Comparison of ENCODE assay signal across 11 mouse cellular contexts in genomic region chr6:108688344-108688743, GRCm38 (mm10). TPM values are rescaled to one million over a fixed set of nuclear protein-coding genes. Genes with fewer than 3 reads are reported as not detected.
DNase-seq lines count a peak whose midpoint lies in the region; ATAC-seq and TF ChIP-seq lines count a peak whose summit lies in the region.
"Had no signal": no experiment of that assay in that cellular context is flagged by ENCODE, and none has a peak within 500 bp of the region (broad histone marks: within the 10 kb centered on the region; RNA-seq: fewer than 3 reads in every experiment).

No protein-coding gene starts in this region.

- no peak overlapping the region for H3K9ac ChIP-seq in limb, embryonic 12.5 days (replicated peaks)
- H3K9ac ChIP-seq in embryonic facial prominence, embryonic 14.5 days (ENCODE audit: low read depth, low read length) = no peak overlapping the region

- H3K4me1 ChIP-seq in limb, embryonic 12.5 days (replicated peaks) = no peaks in the 10 kb centered on the region
- H3K4me1 ChIP-seq in limb, embryonic 10.5 days = peaks cover 3% of the 10 kb centered on the region; the same call in 1 of the 2 replicates
- peaks cover 60% of the 10 kb centered on the region for H3K4me1 ChIP-seq in E14TG2a.4 (replicated peaks; ENCODE audit: low read depth, low read length)
- H3K4me1 ChIP-seq in embryonic facial prominence, embryonic 14.5 days (ENCODE audit: control insufficient read depth, insufficient read depth, low read length) = no peaks in the 10 kb centered on the region

- H3K4me3 ChIP-seq in limb, embryonic 12.5 days (replicated peaks) = no peak overlapping the region
- H3K4me3 ChIP-seq in limb, embryonic 10.5 days = no peak overlapping the region
- H3K4me3 ChIP-seq in E14TG2a.4 (replicated peaks; ENCODE audit: low read length) = 0 out of 2 replicates have a peak overlapping the region, but pooled peaks have one; percentile 20
- no peak overlapping the region for H3K4me3 ChIP-seq in embryonic facial prominence, embryonic 14.5 days (ENCODE audit: low read depth, low read length)
- no peak overlapping the region for H3K4me3 ChIP-seq in myocyte
- H3K4me3 ChIP-seq: forebrain, embryonic 10.5 days had no signal

- DNase-seq in limb, embryonic 10.5 days (ENCODE audit: low spot score) = no peak
- no peak for DNase-seq in embryonic facial prominence, embryonic 14.5 days (ENCODE audit: low spot score)
- DNase-seq in thymus, postnatal 25 days = no peak
- no peak for DNase-seq in gastrocnemius, postnatal 36 days
- DNase-seq: gastrocnemius, postnatal 14 days; right cerebral cortex, postnatal 4 days had no signal

- WGBS in limb, embryonic 12.5 days = 66% methylated on average over 5 of the region's 5 CpGs
- WGBS in limb, embryonic 10.5 days = 62% methylated on average over 5 of the region's 5 CpGs
- 61% methylated on average over 5 of the region's 5 CpGs for WGBS in embryonic facial prominence, embryonic 14.5 days

- H3K79me2 ChIP-seq in myocyte (ENCODE audit: control insufficient read depth, insufficient read depth) = no peaks in the 10 kb centered on the region

- H3ac ChIP-seq in myocyte (ENCODE audit: control insufficient read depth, insufficient read length) = no peak overlapping the region

- no peak overlapping the region for H3K27ac ChIP-seq in limb, embryonic 12.5 days
- H3K27ac ChIP-seq in limb, embryonic 10.5 days = no peak overlapping the region
- H3K27ac ChIP-seq in embryonic facial prominence, embryonic 14.5 days (replicated peaks; ENCODE audit: low read depth, low read length) = no peak overlapping the region
- H3K27ac ChIP-seq: forebrain, embryonic 10.5 days; hindbrain, postnatal 0 days had no signal

- no peaks in the 10 kb centered on the region for H3K27me3 ChIP-seq in limb, embryonic 12.5 days
- H3K27me3 ChIP-seq in limb, embryonic 10.5 days (ENCODE audit: low read depth, poor library complexity, severe bottlenecking) = no peaks in the 10 kb centered on the region
- H3K27me3 ChIP-seq in E14TG2a.4 (ENCODE audit: insufficient read depth, low read length) (no peaks in the 10 kb centered on the region), myocyte (ENCODE audit: control insufficient read depth, insufficient read depth, insufficient read length) (no peaks in the 10 kb centered on the region)
- H3K27me3 ChIP-seq in embryonic facial prominence, embryonic 14.5 days (replicated peaks; ENCODE audit: control insufficient read depth, insufficient read depth, low read length) = no peaks in the 10 kb centered on the region

- no peak overlapping the region for H3K4me2 ChIP-seq in limb, embryonic 12.5 days
- no peak overlapping the region for H3K4me2 ChIP-seq in embryonic facial prominence, embryonic 14.5 days (ENCODE audit: low read depth, low read length)
- peak overlapping the region; percentile 34 for H3K4me2 ChIP-seq in myocyte (ENCODE audit: low read depth)

- no peaks in the 10 kb centered on the region for H3K36me3 ChIP-seq in limb, embryonic 12.5 days
- no peaks in the 10 kb centered on the region for H3K36me3 ChIP-seq in limb, embryonic 10.5 days
- H3K36me3 ChIP-seq in E14TG2a.4 (ENCODE audit: insufficient read depth, low read length) (no peaks in the 10 kb centered on the region), myocyte (ENCODE audit: control insufficient read depth, insufficient read depth) (no peaks in the 10 kb centered on the region)
- H3K36me3 ChIP-seq in embryonic facial prominence, embryonic 14.5 days (ENCODE audit: control insufficient read depth, insufficient read depth, low read length) = no peaks in the 10 kb centered on the region
- H3K36me3 ChIP-seq: forebrain, embryonic 10.5 days had no signal

- no peak for TF ChIP-seq CTCF in E14TG2a.4 (conservative IDR thresholded peaks at IDR 0.05; ENCODE audit: low read length)

- no peak for TF ChIP-seq POLR2A in myocyte (IDR thresholded peaks at IDR 0.05; ENCODE audit: insufficient read length, low read depth)

- no peaks in the 10 kb centered on the region for H3K9me3 ChIP-seq in limb, embryonic 12.5 days
- H3K9me3 ChIP-seq in limb, embryonic 10.5 days (replicated peaks) = no peaks in the 10 kb centered on the region
- H3K9me3 ChIP-seq in E14TG2a.4 (ENCODE audit: low read length) = no peaks in the 10 kb centered on the region
- no peaks in the 10 kb centered on the region for H3K9me3 ChIP-seq in embryonic facial prominence, embryonic 14.5 days (ENCODE audit: control insufficient read depth, low read length)
- H3K9me3 ChIP-seq: forebrain, embryonic 10.5 days had no signal

- peak; percentile 22; the same call in 1 of the 2 replicates for ATAC-seq in limb, embryonic 12.5 days (ENCODE audit: insufficient number of reproducible peaks, insufficient read depth, low FRiP score, low TSS enrichment, low read depth)
- ATAC-seq in embryonic facial prominence, embryonic 14.5 days (ENCODE audit: low read depth) = peak; percentile 33; the same call in 1 of the 2 replicates
- ATAC-seq: hindbrain, postnatal 0 days had no signal

- intact Hi-C loops in gastrocnemius, postnatal 36 days (cut with DNase I) = no loop called here

TF ChIP-seq in myocyte, 11 proteins besides CTCF, POLR2A, EP300 and RAD21:
- TF ChIP-seq TCF3 (IDR thresholded peaks at IDR 0.05; ENCODE audit: insufficient read length, low read depth) = no peak

RNA-seq across cellular contexts. Expression of gene Bhlhe40, which starts 27.9 kb away (rescaled TPM):
- 2.1 and 2.2 TPM in 2 replicates for polyA plus RNA-seq in limb, embryonic 12.5 days (2016; fragmentation: Nextera tagmentation; extraction: Ambion mirVana)
- polyA plus RNA-seq in limb, embryonic 10.5 days (2016; fragmentation: Nextera tagmentation; extraction: Ambion mirVana) = 1.4 and 1.7 TPM in 2 replicates
- 17.1 and 20.8 TPM in 2 replicates for polyA plus RNA-seq in embryonic facial prominence, embryonic 14.5 days (2014; fragmentation: Nextera tagmentation; extraction: Ambion mirVana)
- 120 TPM for polyA plus RNA-seq in myocyte (2012; fragmentation: generic; extraction: Trizol)
- 100 to 1,000 TPM in 1 of 2 experiments, 10 to 100 TPM in 1; 71.8 to 106 TPM for total RNA-seq in gastrocnemius, postnatal 36 days (2021)
